Mouse (Mus musculus) thymus, adult 18-20 months (tissue): Measurements from ENCODE around the gene Pithd1.
A peak's percentile ranks its signal among the peaks of the same experiment; 100 is the strongest.
"Not testable (repeated sequence)": the region's sequence is repeated elsewhere in the genome, so short reads cannot be mapped to it uniquely, and the experiment has no call there.

Experiments
- DNase-seq, 2 experiments: peaks; one replicate each; pipeline ENCODE4 v3.0.0; 2022; ENCODE audit warnings: mixed read lengths in 2 of 2

The Pithd1 gene

DNA sequence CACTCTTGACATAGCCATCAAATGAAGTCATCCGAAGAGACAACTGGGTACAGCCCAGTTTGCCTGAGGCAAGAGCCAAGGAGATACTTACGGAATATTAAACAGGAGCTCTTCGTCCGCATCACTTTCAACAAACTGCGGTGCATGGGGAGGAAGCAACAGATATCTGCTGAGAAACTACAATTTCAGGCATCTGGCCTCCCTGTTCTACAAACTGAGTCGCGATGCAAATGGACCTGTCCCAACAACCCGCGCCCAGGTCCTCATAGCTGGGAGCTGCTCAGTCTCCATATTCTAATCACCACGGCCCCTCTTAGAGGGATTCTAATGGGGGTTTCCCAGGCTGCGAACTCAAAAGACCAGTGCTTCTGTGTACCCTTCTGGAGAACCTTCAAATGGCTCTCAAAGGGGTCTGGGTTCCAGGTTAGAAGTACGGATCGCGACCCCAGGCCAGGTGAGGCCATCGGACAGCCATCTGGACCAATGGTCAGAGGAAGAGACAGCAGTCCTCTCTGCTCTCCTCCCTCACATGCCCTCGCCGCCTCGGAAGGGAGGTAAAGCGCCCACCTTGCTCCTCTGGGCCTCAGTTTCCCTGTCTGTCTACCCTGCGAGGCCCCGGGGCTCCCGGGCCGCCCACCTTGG is 642 bp downstream of the Pithd1 start:
- DNase-seq: no peak

DNA sequence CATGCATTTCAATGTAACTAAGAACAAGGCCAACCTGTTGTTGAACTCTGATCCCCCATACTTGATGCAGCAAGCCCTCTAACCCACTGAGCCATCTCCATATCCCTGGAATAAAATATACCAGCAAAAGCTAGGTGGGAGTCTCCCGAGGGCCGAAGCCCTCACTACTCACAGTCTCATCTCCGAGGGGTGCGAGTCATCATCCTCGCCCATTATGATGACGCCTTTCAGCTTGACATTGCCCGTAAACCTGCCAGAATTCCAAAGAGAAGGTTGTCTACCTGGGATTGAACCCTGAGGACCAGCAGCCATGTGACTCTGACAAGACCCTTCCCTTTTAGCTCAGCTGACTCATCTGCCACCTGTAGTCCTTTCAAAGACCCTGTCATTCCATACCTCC is 1.3 kb downstream of the Pithd1 start:
- no peak for DNase-seq

DNA sequence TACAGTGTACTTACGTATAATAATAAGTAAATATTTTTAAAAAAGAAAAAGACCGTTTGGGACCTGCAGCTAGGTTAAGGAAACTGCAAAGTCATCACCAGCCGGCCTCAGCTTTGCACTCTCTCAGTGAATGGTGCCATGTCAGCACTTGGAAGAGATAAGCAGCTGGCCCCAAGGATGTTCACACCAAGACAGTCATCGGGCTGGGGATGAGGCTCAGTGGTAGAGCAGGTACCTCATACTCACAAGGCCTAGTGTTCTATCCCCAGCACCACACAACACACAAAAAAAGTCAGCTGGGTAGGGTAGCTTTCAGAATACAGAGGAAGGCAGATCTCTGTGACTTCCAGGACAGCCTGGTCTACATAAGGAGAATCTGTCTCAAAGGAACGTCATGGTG is 1.9 kb downstream of the Pithd1 start:
- DNase-seq: no peak

DNA sequence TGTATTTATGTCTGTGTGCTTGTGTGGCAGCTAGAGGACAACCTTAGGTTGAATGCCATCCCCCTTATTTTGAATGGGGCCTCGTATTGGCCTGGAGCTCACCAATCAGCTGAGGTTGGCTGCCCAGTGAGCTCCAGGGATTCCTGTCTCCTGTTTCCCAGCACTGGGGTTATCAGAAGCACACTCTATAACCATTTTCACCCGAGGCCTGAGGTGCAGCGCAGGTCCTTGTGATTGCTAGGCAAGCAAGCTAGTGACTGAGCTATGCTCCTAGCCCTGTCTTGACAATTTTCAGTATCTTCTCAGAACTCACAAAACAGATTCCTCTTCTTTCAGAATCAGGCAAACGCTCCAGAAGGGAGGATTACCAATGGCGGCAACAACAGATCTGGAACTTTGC is 2.5 kb downstream of the Pithd1 start:
- DNase-seq: no peak

DNA sequence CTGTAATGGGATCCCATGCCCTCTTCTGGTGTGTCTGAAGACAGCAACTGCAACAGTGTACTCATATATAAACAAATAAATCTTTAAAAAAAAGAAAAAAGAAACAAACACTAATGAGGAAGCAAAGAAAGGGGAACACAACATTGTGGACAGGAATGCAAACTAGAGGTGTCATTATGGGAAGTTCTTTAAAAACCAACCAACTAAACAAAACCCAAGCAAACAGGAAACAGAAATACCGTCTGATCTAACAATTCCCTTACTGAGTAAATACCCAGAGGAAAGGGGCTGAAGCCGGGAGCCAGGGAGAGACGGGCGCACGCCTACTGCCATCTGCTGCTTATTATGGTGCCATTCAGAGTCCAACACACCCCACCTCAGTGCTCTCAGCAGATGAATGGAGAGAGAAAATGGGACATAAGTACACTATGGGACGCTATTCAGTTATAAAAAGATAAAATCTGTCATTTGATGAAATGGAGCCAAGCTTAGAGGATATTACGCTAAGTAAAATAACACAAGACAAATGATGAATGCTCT is 5.5 kb downstream of the Pithd1 start:
- no peak for DNase-seq

DNA sequence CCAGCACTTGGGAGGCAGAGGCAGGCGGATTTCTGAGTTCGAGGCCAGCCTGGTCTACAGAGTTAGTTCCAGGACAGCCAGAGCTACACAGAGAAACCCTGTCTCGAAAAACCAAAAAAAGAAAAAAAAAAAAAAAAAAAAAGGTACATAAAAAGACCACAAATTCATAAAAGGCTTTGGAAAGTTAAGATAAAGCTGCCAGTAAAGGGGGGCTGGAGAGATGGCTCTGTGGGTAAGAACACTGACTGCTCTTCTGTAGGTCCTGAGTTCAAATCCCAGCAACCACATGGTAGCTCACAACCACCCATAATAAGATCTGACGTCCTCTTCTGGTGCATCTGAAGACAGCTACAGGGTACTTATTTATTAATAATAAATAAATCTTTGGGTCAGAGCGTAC is 6.8 kb downstream of the Pithd1 start:
- not testable (repeated sequence) for DNase-seq

DNA sequence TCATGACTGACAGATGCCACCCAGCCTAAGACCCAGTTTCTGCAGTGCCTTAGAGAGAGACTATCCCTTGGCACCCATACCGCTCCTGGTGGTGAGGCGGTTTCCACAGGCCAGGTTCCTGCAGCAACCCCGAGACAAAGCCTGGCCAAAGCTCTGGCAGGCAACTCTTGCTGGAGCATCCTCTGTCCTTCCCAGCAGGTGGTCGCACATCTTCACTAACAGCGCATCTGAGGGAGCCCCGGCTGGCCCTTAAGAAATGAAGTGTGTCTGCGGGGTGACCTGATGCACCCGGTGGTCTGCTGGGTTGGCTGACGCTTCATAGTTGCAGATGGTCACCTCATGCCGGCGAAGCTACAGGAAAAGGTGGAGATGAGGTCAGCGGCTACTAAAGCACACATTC is 10.9 kb downstream of the Pithd1 start:
- DNase-seq: no peak

DNA sequence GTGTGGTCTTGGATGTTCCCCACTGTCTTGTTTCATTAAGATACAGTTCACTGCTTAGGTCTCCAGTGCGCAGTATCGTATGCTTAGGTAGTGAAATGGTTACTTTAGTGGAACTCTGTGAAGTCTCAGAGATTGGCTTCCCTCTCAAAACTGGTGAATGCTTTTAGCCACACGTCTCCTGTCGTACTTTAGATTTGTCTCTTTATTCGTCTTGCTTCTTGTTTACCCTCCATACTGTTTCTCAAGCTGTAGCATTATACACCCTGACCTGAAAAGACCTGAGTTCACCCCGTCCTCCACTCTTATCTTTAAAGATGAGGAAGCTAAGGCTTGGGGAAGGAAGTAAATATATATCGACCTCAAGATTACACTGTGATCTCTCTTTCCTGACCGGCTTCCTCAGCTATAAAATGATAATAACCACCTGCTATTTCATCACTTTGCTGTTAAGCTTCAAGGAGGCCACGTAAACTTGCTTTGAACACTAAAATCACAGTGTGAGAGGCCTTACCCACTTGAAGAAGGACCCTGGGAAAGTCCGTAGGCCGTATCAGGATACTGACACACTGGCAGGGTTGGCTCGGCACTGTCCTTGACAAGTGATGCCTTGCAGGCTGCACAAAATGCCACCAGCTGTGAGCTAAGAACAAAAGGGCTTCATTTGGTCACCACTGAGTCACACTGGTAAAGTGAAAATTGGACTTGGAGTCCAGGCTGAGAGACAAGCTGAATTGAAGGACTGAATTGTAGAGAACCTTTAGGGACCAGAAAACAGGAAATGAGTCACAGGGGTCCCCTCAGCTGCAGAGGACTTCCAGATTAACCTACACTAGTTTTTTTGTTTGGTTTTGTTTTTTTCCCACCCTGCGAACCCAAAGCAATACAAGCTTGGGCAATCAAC is 13.9 kb downstream of the Pithd1 start:
- no peak for DNase-seq

DNA sequence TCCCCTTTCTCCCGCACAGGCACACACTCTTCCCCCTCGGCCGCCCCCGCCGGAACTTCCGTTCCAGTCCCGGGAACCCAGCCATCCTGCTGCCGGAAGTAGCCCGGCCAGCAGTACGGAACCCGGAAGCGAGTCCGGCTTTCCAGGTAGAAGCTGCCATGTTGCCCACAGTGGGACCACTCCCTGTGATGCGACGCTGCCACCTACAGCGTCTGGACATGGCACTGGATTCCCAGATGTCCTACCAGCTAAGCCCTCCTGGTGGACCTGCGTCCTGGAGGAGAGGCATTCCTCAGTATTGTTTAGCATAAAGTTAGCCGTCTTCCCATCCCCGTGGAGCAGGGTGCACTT is 14.5 kb downstream of the Pithd1 start, which contains the start of gene Lypla2:
TSS of gene Lypla2 (minus strand) at position 71 of the 351 bp plus-strand sequence.
- DNase-seq: peak; percentile 66 to 76

DNA sequence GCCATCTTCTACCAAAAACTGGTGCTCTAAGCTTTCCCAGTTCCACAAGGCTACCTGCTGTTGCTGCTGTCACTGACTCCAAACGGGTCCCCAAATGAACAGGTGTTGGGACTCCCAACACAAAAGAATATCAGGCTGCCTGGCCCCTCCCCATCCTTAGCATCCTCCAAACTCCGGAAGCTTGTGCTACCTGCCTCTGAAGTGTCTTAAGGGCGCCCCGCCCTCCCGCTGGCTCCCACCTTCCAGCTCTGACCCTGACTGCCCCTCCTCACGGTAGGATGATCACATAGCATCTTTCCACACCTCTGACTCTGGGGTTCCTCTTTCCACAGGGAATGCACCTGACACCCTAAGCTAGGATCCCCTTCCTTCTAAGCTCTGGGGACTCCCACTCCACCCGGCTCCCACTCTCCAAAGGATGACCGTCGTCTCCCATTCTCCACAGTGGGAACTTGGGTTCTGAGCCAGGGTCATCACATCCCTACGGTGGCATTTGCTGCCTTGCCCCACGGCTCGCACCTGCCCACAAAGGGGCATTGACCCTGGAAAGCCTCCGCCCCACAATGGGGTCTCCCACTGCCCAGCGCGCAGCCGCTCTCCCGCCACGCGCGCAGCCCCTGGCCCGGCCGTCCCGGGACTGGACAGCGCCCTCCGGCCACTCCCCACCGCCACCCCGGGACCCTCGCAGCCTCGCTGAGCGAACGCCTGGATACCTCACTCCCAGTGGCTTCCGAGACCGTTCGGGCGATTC is 15.1 kb downstream of the Pithd1 start:
- DNase-seq: no peak

DNA sequence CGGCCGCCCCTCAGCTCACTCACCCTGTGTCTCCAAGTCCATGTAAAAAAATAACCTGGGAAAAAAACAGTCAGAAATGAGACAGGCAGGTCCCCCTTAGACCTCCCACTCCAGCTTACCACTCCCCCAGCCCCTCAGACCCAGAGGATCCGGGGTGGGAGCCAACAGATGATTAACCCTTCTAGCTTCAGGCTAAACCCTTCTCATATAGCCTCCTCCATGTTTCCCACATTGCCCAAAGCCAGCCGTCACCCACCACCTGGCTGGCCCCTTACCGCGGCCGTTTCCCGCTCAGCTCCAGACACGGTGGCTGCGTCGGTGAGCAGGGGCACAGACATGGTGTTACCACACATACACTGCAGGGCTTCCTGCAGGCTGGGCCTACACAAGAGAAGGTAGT is 16.5 kb downstream of the Pithd1 start:
- DNase-seq: no peak

DNA sequence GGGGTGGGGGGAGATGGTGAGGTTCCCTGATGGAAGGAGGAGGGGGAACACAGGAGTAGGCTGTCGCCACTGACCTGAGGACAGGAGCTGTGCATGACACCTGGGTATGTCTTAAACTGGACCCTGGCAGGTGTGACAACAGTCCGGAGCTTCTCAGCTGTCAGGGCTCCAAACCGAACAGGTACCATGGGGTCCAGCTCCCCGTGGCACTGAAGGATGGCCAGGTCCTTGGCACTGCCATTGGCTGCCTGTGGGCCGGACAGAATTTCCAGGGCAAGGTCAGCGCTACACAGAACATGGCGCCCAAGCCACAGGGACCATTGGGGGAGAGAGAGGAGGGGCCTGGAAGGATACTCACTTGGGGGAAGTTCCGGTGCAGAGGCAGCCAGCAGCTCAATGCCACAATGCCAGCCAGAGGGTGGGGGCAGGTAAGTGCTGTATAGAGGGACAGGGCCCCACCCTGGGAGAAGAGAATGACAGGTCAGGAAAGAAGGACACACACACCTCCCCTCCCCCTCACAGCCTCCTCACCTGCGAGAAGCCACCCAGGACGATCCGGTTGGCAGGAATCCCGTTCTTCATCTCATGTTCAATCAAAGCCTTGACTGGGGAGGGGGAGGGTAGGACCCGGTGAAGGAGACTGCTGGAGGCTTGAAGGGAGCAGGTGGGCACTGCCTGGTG is 17.9 kb downstream of the Pithd1 start:
- no peak for DNase-seq

DNA sequence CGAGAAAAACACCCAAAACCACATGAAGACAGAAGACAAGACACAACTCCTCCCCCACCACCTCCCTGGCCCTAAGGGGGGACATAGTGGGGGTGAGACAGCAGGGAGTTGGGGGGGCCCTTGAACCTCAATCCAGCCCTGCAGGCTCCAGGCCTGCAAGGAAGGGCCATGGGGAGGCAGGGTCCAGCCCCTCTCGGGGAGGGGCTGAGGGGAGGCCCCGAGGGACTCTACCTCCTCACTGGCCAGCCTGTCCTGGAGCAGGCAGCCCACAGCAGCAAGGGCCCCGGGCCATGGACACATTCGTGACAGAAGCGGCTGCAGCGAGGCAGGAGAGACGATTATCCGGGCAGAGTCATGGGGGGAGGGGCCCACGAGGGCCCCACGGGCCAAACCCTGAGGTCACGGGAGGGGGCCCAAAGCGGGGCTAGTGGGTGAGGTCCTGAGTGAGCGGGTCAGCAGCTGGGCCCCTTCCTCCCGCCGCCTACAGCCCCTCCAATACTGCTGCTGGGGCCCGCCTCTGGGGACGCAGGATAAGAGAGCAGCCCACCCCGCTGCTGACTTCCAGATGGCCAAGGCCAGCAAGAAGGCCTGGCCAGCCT is 18.7 kb downstream of the Pithd1 start:
- no peak for DNase-seq

DNA sequence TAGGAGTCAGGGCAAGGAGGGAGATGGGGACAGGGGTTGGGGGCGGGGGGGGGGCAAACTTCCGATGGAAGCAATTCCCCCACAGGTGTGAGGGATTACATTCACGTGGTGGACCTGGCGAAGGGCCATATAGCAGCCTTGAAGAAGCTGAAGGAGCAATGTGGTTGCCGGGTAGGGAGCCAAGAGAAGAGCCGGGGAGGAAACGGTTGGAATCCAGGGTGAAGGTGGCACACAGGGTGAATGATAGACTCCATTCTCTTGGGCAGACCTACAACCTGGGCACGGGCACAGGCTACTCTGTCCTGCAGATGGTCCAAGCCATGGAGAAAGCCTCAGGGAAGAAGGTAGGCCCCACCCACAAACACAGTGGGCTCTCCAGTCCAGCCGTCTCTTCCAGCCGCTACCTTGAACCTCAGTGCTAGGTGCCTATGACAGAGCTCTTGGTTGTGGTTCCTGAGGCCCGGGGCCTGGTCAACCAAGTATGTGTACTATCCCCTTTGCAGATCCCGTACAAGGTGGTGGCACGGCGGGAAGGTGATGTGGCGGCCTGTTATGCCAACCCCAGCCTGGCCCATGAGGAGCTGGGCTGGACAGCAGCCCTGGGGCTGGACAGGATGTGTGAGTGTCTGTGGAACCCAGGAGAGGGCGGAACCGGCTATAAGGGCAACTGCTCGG is 19.8 kb downstream of the Pithd1 start:
- DNase-seq: no peak

DNA sequence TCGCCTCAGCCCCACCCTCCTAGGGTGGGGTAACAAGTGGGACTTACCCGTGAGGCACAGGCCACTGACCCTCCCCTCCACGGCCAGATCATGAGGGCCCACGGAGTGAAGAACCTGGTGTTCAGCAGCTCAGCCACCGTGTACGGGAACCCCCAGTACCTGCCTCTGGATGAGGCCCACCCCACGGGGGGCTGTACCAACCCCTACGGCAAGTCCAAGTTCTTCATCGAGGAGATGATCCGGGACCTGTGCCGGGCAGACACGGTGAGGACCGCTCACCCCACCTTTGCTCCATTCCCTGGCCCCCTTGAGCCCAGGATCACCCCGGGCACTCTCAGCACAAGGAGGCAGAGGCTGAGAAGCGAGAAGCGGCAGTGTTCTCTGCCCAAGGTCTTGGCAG is 20.8 kb downstream of the Pithd1 start:
- DNase-seq: no peak

DNA sequence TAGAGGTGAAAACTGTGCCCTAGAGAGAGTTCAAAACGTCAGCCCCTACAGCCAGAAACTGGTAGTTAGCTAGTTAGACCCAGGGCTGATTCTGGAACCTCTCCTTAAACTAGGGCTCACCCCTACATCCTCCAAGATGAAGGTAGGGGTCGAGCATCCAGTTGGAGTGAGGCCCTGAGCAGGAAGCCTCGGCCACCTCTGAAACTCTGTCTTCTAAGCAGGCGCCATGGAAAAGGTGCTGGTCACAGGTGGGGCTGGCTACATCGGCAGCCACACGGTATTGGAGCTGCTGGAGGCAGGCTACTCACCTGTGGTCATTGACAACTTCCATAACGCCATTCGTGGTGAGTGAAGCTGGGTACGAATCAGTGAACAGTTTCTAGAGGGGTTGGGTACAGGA is 22.0 kb downstream of the Pithd1 start:
- DNase-seq: no peak

DNA sequence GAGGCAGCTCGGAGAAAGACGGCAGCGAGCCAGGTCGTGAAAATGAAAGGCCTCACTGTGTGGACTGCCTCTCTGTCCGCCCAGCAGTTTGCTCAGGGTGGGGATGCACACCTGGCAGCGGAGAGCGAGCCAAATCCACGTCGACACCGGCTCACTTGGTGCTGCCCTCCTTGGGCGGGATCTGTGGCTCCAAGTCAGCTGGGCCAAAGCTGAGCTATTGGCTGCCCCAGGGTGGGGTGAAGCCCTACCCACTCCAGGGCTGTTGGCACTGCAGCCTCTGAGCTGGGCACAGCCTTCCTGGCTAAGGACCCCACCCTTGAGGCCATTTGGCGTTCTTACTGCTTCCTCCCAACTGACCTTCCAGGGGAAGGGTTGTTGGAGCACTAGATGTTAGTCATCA is 22.6 kb downstream of the Pithd1 start:
- DNase-seq: peak; percentile 39 to 48

DNA sequence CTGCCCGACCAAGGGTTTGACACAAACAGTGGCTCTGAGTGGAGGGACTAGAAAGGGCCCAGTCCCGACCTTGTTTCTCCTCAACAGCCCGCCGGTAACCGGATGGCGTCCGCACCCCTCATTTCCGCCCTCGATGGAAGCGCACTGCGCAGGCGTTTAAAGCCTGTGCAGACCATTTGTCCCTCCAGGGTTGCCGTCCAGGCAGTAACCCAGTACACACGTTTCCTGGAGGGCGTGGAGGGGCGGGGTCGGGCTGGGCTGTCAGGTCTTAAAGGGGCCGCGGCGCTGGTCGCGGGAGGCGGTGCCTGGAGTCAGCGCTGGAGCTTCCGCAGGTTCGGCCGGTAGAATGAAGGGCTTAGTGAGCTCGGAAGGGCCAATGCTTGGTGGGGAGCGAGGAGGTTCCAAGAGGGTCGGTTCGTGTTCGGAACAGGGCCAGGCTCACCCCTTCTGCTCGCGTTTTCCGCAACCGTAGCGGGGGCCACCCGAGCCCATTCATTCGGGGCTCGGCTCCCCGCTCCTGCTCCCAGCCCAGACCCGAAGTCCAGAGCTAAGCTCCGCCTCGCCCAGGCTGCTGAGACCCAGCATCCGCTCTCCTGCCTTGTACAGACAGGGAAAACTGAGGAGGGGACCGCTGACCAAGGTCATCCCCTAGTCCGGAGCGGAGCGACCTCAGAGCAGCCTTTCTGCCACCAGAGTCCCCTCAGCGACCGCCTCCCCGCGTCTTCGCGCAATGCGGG is 23.4 kb downstream of the Pithd1 start, which contains the start of gene Gale:
TSS of gene Gale (plus strand) at position 271 of the 737 bp plus-strand sequence.
- DNase-seq: peak; percentile 93 to 94

DNA sequence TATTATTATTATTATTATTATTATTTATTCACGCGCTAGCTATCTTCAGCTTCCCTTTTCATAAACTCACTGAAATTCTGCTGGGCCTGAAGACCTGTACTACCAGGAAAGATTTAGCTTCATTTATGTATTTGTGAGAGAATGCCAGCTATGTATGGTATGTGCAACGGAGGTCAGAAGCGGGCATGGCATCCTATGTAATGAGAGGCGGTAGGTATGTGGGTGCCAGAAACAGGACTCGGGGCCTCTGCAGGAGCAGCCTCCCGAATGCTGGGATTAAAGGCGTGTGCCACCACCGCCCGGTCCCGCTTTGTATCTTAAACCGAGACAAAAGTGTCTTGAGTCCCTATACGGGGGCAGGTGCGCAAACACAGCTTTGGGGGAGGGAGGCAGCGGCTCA is 24.1 kb downstream of the Pithd1 start:
- DNase-seq: no peak

DNA sequence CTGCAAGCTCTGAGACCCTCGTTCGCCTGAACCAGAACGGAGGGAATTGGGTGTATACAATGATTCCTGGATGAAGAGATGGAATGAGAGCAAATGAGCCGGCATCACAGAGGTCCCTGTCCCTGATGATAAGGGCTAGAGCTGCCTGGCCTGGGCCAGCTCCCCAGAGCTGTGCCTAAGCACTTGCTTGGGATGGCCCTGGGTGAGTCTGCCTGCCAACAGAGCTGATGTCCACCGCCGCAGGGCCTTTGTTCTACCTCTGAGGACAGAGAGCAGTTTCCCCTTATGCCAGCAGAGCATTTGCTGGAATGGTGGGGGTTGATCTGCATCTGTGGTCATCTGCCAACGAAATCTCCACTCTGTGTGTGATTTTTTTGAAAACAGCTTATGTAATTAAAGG is 24.9 kb downstream of the Pithd1 start:
- DNase-seq: no peak

DNA sequence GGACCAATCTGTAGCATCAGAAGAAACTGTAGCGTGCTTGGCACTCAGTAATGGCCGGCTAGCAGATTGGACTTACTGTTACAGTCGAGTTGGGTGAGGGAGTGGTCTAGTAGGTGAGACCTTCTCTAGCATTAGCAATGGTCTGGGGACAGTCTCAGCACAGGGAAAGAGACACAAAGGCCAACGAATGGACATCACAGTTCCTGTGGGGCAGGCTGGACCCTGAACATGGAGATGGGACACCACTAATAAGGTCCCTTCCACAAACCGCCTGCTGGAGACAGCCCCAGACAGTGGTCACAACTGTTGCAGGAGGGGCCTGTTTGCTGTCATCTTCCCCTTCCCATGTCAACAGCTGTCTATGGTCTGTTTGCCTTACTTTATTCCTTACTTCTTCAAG is 25.4 kb downstream of the Pithd1 start:
- no peak for DNase-seq
